Mouse (Mus musculus) cerebellum, adult 2 months (tissue): Measurements from ENCODE around the gene Scamp3.

Experiments used
- CTCF ChIP-seq: fragments of 200-500 bp; IDR thresholded peaks from 2 replicates; pipeline ENCODE4 v1.5.1; 2011; ENCODE audit warnings: low read depth, mild to moderate bottlenecking, control low read depth, low read length, moderate library complexity, borderline replicate concordance; ENCODE audit not compliant: insufficient read depth
- POLR2A ChIP-seq: fragments of 200-500 bp; IDR thresholded peaks from 2 replicates; pipeline ENCODE4 v1.6.1; 2011; ENCODE audit warnings: low read length, control low read depth, borderline replicate concordance; ENCODE audit not compliant: insufficient read depth

DNA sequence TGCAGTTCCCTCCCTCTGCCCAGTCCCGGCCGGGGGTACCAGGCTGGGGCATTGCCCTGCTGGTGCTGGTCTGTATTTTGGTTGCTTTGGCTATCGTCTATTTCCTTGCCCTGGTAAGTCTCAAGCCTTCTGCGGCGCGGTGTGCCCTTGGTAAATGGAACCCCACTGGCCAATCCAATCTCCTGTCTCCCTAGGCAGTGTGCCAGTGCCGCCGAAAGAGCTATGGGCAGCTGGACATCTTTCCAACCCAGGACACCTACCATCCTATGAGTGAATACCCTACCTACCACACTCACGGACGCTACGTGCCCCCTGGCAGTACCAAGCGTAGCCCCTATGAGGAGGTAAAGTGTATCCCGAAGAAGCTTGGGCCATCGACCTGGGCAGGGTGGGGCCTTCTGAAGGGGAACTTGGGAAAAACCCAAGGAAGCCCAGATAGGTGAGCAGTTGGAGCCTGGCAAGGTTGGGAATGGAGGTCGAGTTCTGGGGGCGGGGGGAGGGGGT lies 54.6 kb downstream of the Scamp3 start:
- TF ChIP-seq POLR2A (no peak), CTCF (no peak)
